Mouse (Mus musculus): Measurements from ENCODE around the gene Fam172a. TPM values are rescaled to one million over a fixed set of nuclear protein-coding genes. Genes with fewer than 3 reads are reported as not detected.

Gene Fam172a
- polyA plus RNA-seq, 1 experiment from 2014 or later = 37.8 TPM

GRCm38 (mm10) chr13:77900843-77901242, 199.0 kb downstream of the Fam172a start:
- no peaks in the 10 kb centered on the region for H3K36me3 ChIP-seq (ENCODE audit: control insufficient read depth, insufficient read depth, low read length)
- H3K27ac ChIP-seq (ENCODE audit: low read depth, low read length) = no peak overlapping the region
- no peak overlapping the region for H3K4me2 ChIP-seq (ENCODE audit: low read depth, low read length)
- ATAC-seq (ENCODE audit: low read depth) = no peak
- no peak overlapping the region for H3K4me3 ChIP-seq (ENCODE audit: low read depth, low read length)
- no peaks in the 10 kb centered on the region for H3K4me1 ChIP-seq (ENCODE audit: control insufficient read depth, insufficient read depth, low read length)
- H3K9me3 ChIP-seq (ENCODE audit: control insufficient read depth, low read length) = no peaks in the 10 kb centered on the region
- no peak overlapping the region for H3K9ac ChIP-seq (replicated peaks; ENCODE audit: low read depth, low read length)
- no peaks in the 10 kb centered on the region for H3K27me3 ChIP-seq (ENCODE audit: control insufficient read depth, insufficient read depth, low read length)

- no peak for ATAC-seq (ENCODE audit: low read depth)
- H3K4me1 ChIP-seq (ENCODE audit: control insufficient read depth, insufficient read depth, low read length) = no peaks in the 10 kb centered on the region
- H3K27ac ChIP-seq (ENCODE audit: low read depth, low read length) = no peak overlapping the region
- H3K4me2 ChIP-seq (ENCODE audit: low read depth, low read length) = no peak overlapping the region
- H3K36me3 ChIP-seq (ENCODE audit: control insufficient read depth, insufficient read depth, low read length) = no peaks in the 10 kb centered on the region
- H3K4me3 ChIP-seq (ENCODE audit: low read depth, low read length) = no peak overlapping the region
- H3K9ac ChIP-seq (replicated peaks; ENCODE audit: low read depth, low read length) = no peak overlapping the region
- 83% methylated on average over 2 of the region's 2 CpGs for WGBS
- H3K9me3 ChIP-seq (ENCODE audit: control insufficient read depth, low read length) = no peaks in the 10 kb centered on the region
- no peaks in the 10 kb centered on the region for H3K27me3 ChIP-seq (ENCODE audit: control insufficient read depth, insufficient read depth, low read length)
These were observed 207.4 kb downstream of the Fam172a start for GRCm38 (mm10) chr13:77909184-77909583.

GRCm38 (mm10) chr13:77922834-77923233, 221.0 kb downstream of the Fam172a start:
- Histone ChIP-seq H3K36me3 (ENCODE audit: control insufficient read depth, insufficient read depth, low read length) (no peaks in the 10 kb centered on the region), H3K9ac (replicated peaks; ENCODE audit: low read depth, low read length) (no peak overlapping the region)

GRCm38 (mm10) chr13:77957611-77958010, 255.8 kb downstream of the Fam172a start:
- no peak overlapping the region for H3K4me2 ChIP-seq (ENCODE audit: low read depth, low read length)
- no peak overlapping the region for H3K4me3 ChIP-seq (ENCODE audit: low read depth, low read length)
- H3K4me1 ChIP-seq (ENCODE audit: control insufficient read depth, insufficient read depth, low read length) = no peaks in the 10 kb centered on the region
- no peaks in the 10 kb centered on the region for H3K36me3 ChIP-seq (ENCODE audit: control insufficient read depth, insufficient read depth, low read length)
- H3K9ac ChIP-seq (replicated peaks; ENCODE audit: low read depth, low read length) = no peak overlapping the region
- no peaks in the 10 kb centered on the region for H3K9me3 ChIP-seq (ENCODE audit: control insufficient read depth, low read length)
- no peaks in the 10 kb centered on the region for H3K27me3 ChIP-seq (ENCODE audit: control insufficient read depth, insufficient read depth, low read length)
- ATAC-seq (ENCODE audit: low read depth) = no peak
- WGBS = 2% methylated on average over 1 of the region's 1 CpGs
- no peak overlapping the region for H3K27ac ChIP-seq (ENCODE audit: low read depth, low read length)

More at GRCm38 (mm10) chr13:77922834-77923233, 221.0 kb downstream of the Fam172a start:
- H3K4me3 ChIP-seq (ENCODE audit: low read depth, low read length) = no peak overlapping the region
- H3K4me2 ChIP-seq (ENCODE audit: low read depth, low read length) = no peak overlapping the region
- H3K27ac ChIP-seq (ENCODE audit: low read depth, low read length) = no peak overlapping the region
- WGBS = 89% methylated on average over 2 of the region's 2 CpGs
- no peaks in the 10 kb centered on the region for H3K4me1 ChIP-seq (ENCODE audit: control insufficient read depth, insufficient read depth, low read length)
- ATAC-seq (ENCODE audit: low read depth) = no peak
- no peaks in the 10 kb centered on the region for H3K27me3 ChIP-seq (ENCODE audit: control insufficient read depth, insufficient read depth, low read length)
- H3K9me3 ChIP-seq (ENCODE audit: control insufficient read depth, low read length) = no peaks in the 10 kb centered on the region

- no peak overlapping the region for H3K4me2 ChIP-seq (ENCODE audit: low read depth, low read length)
- H3K9me3 ChIP-seq (ENCODE audit: control insufficient read depth, low read length) = 0 out of 2 replicates have a peak, but pooled peaks cover 4% of the 10 kb centered on the region
- H3K27me3 ChIP-seq (ENCODE audit: control insufficient read depth, insufficient read depth, low read length) = no peaks in the 10 kb centered on the region
- H3K4me3 ChIP-seq (ENCODE audit: low read depth, low read length) = no peak overlapping the region
- 83% methylated on average over 4 of the region's 4 CpGs for WGBS
- no peaks in the 10 kb centered on the region for H3K4me1 ChIP-seq (ENCODE audit: control insufficient read depth, insufficient read depth, low read length)
- no peak overlapping the region for H3K9ac ChIP-seq (replicated peaks; ENCODE audit: low read depth, low read length)
- H3K27ac ChIP-seq (ENCODE audit: low read depth, low read length) = no peak overlapping the region
- no peak for ATAC-seq (ENCODE audit: low read depth)
- H3K36me3 ChIP-seq (ENCODE audit: control insufficient read depth, insufficient read depth, low read length) = no peaks in the 10 kb centered on the region
These were observed 257.9 kb downstream of the Fam172a start for GRCm38 (mm10) chr13:77959493-77960272.

- H3K4me2 ChIP-seq (ENCODE audit: low read depth, low read length) = no peak overlapping the region
- 86% methylated on average over 3 of the region's 3 CpGs for WGBS
- no peaks in the 10 kb centered on the region for H3K27me3 ChIP-seq (ENCODE audit: control insufficient read depth, insufficient read depth, low read length)
- no peaks in the 10 kb centered on the region for H3K36me3 ChIP-seq (ENCODE audit: control insufficient read depth, insufficient read depth, low read length)
- no peak overlapping the region for H3K4me3 ChIP-seq (ENCODE audit: low read depth, low read length)
- no peak overlapping the region for H3K9ac ChIP-seq (replicated peaks; ENCODE audit: low read depth, low read length)
- ATAC-seq (ENCODE audit: low read depth) = no peak
- H3K4me1 ChIP-seq (ENCODE audit: control insufficient read depth, insufficient read depth, low read length) = no peaks in the 10 kb centered on the region
- no peak overlapping the region for H3K27ac ChIP-seq (ENCODE audit: low read depth, low read length)
- H3K9me3 ChIP-seq (ENCODE audit: control insufficient read depth, low read length) = no peaks in the 10 kb centered on the region
These were observed 274.4 kb downstream of the Fam172a start for GRCm38 (mm10) chr13:77976248-77976647.

GRCm38 (mm10) chr13:77977121-77977520, 275.3 kb downstream of the Fam172a start:
- H3K27me3 ChIP-seq (ENCODE audit: control insufficient read depth, insufficient read depth, low read length) = no peaks in the 10 kb centered on the region
- 66% methylated on average over 1 of the region's 1 CpGs for WGBS
- ATAC-seq (ENCODE audit: low read depth) = no peak
- H3K36me3 ChIP-seq (ENCODE audit: control insufficient read depth, insufficient read depth, low read length) = no peaks in the 10 kb centered on the region
- no peaks in the 10 kb centered on the region for H3K9me3 ChIP-seq (ENCODE audit: control insufficient read depth, low read length)
- H3K4me1 ChIP-seq (ENCODE audit: control insufficient read depth, insufficient read depth, low read length) = no peaks in the 10 kb centered on the region
- H3K9ac ChIP-seq (replicated peaks; ENCODE audit: low read depth, low read length) = no peak overlapping the region
- no peak overlapping the region for H3K4me2 ChIP-seq (ENCODE audit: low read depth, low read length)
- no peak overlapping the region for H3K4me3 ChIP-seq (ENCODE audit: low read depth, low read length)
- no peak overlapping the region for H3K27ac ChIP-seq (ENCODE audit: low read depth, low read length)

- peak; percentile 51; the same call in 1 of the 2 replicates for ATAC-seq (ENCODE audit: low read depth)
- H3K4me2 ChIP-seq (ENCODE audit: low read depth, low read length) = no peak overlapping the region
- H3K27me3 ChIP-seq (ENCODE audit: control insufficient read depth, insufficient read depth, low read length) = no peaks in the 10 kb centered on the region
- H3K4me3 ChIP-seq (ENCODE audit: low read depth, low read length) = no peak overlapping the region
- H3K36me3 ChIP-seq (ENCODE audit: control insufficient read depth, insufficient read depth, low read length) = no peaks in the 10 kb centered on the region
- 21% methylated on average over 5 of the region's 5 CpGs for WGBS
- no peak overlapping the region for H3K27ac ChIP-seq (ENCODE audit: low read depth, low read length)
- H3K9ac ChIP-seq (replicated peaks; ENCODE audit: low read depth, low read length) = no peak overlapping the region
- no peaks in the 10 kb centered on the region for H3K9me3 ChIP-seq (ENCODE audit: control insufficient read depth, low read length)
- no peaks in the 10 kb centered on the region for H3K4me1 ChIP-seq (ENCODE audit: control insufficient read depth, insufficient read depth, low read length)
These were observed 280.4 kb downstream of the Fam172a start for GRCm38 (mm10) chr13:77982105-77982851.

- 64% methylated on average over 2 of the region's 2 CpGs for WGBS
- no peak for ATAC-seq (ENCODE audit: low read depth)
- no peak overlapping the region for H3K9ac ChIP-seq (replicated peaks; ENCODE audit: low read depth, low read length)
These were observed 281.0 kb downstream of the Fam172a start for GRCm38 (mm10) chr13:77982852-77983202.

More at GRCm38 (mm10) chr13:77982852-77983202, 281.0 kb downstream of the Fam172a start:
- H3K4me1 ChIP-seq (ENCODE audit: control insufficient read depth, insufficient read depth, low read length) = no peaks in the 10 kb centered on the region
- no peak overlapping the region for H3K4me2 ChIP-seq (ENCODE audit: low read depth, low read length)
- H3K27ac ChIP-seq (ENCODE audit: low read depth, low read length) = no peak overlapping the region
- H3K4me3 ChIP-seq (ENCODE audit: low read depth, low read length) = no peak overlapping the region
- no peaks in the 10 kb centered on the region for H3K9me3 ChIP-seq (ENCODE audit: control insufficient read depth, low read length)
- no peaks in the 10 kb centered on the region for H3K36me3 ChIP-seq (ENCODE audit: control insufficient read depth, insufficient read depth, low read length)
- no peaks in the 10 kb centered on the region for H3K27me3 ChIP-seq (ENCODE audit: control insufficient read depth, insufficient read depth, low read length)
